Mouse (Mus musculus) urinary bladder, postnatal 4 days (tissue): Measurements from ENCODE around the gene Gm49354.
"Not testable (repeated sequence)": the region's sequence is repeated elsewhere in the genome, so short reads cannot be mapped to it uniquely, and the experiment has no call there.

ENCODE experiments used
- DNase-seq, 2 experiments: peaks; one replicate each; pipeline ENCODE4 v3.0.0; 2021 to 2022; ENCODE audit warnings: low spot score in 2 of 2

Gene Gm49354

GRCm38 (mm10) chr13:59782145-59782544 lies at the start of gene Gm49354:
Gm49354 (minus strand) TSS chr13:59782245.
- no peak for DNase-seq

GRCm38 (mm10) chr13:59825966-59826365 lies 43.9 kb upstream of the Gm49354 start:
- DNase-seq, result no peak

- peak; percentile 92 for DNase-seq
Observed at GRCm38 (mm10) chr13:59822507-59823462, 40.7 kb upstream of the Gm49354 start, which contains the start of gene Tut7. Tut7 (minus strand) TSS chr13:59823147.

- DNase-seq, result no peak
Observed at GRCm38 (mm10) chr13:59820836-59821235, 38.8 kb upstream of the Gm49354 start.

- DNase-seq, result no peak
Observed at GRCm38 (mm10) chr13:59820114-59820513, 38.1 kb upstream of the Gm49354 start.

GRCm38 (mm10) chr13:59817352-59817751 lies 35.3 kb upstream of the Gm49354 start:
- DNase-seq, result no peak

GRCm38 (mm10) chr13:59814109-59814591 lies 32.1 kb upstream of the Gm49354 start:
- no peak for DNase-seq

GRCm38 (mm10) chr13:59811581-59811980 lies 29.5 kb upstream of the Gm49354 start:
- DNase-seq, result no peak

- no peak for DNase-seq
Observed at GRCm38 (mm10) chr13:59801000-59801399, 19.0 kb upstream of the Gm49354 start.

GRCm38 (mm10) chr13:59800077-59800476 lies 18.0 kb upstream of the Gm49354 start:
- DNase-seq, result no peak

GRCm38 (mm10) chr13:59798306-59798705 lies 16.3 kb upstream of the Gm49354 start:
- no peak for DNase-seq

- no peak for DNase-seq
Observed at GRCm38 (mm10) chr13:59796466-59796848, 14.4 kb upstream of the Gm49354 start.

- DNase-seq, result no peak
Observed at GRCm38 (mm10) chr13:59795807-59796465, 13.9 kb upstream of the Gm49354 start.

GRCm38 (mm10) chr13:59794786-59795185 lies 12.7 kb upstream of the Gm49354 start:
- DNase-seq, result no peak

- not testable (repeated sequence) for DNase-seq
Observed at GRCm38 (mm10) chr13:59779744-59780264, 2.2 kb downstream of the Gm49354 start.

- DNase-seq, result no peak
Observed at GRCm38 (mm10) chr13:59779213-59779612, 2.8 kb downstream of the Gm49354 start.

GRCm38 (mm10) chr13:59775168-59775567 lies 6.9 kb downstream of the Gm49354 start:
- no peak for DNase-seq

- peak; percentile 58 to 69 for DNase-seq
Observed at GRCm38 (mm10) chr13:59771257-59771656, 10.8 kb downstream of the Gm49354 start.

- DNase-seq, result no peak
Observed at GRCm38 (mm10) chr13:59770847-59771246, 11.2 kb downstream of the Gm49354 start.

GRCm38 (mm10) chr13:59770164-59770562 lies 11.9 kb downstream of the Gm49354 start:
- DNase-seq, result peak; percentile 78 to 82

- DNase-seq, result peak; percentile 99
Observed at GRCm38 (mm10) chr13:59769296-59770163, 12.5 kb downstream of the Gm49354 start, which contains the start of gene Isca1. Isca1 (minus strand) TSS chr13:59769810.
